Mouse (Mus musculus) liver, embryonic 14.5 days (tissue): Measurements from ENCODE around the gene Ctnna2. TPM values are rescaled to one million over a fixed set of nuclear protein-coding genes. Genes with fewer than 3 reads are reported as not detected.

Source experiments
- ATAC-seq: fragments of 200-750 bp; cut with Nextera tagmentation; 2 replicates; pipeline ENCODE4 v1.8.0; 2017; ENCODE audit warnings: moderate number of reproducible peaks, mild to moderate bottlenecking, moderate library complexity; ENCODE audit not compliant: insufficient read depth
- DNase-seq, 3 experiments: peaks; one replicate each; pipeline ENCODE4 v3.0.0-alpha.2; 2012 to 2013; ENCODE audit warnings: low read depth in 3 of 3, low spot score in 3 of 3
- H3K27ac ChIP-seq: fragments of 300-500 bp; sonication (generic); 2 replicates; pipeline ENCODE4 v1.5.1; 2014; ENCODE audit warnings: moderate library complexity, mild to moderate bottlenecking, control low read depth, inconsistent platforms
- H3K27me3 ChIP-seq: fragments of 300-500 bp; sonication (generic); 2 replicates; pipeline ENCODE4 v1.6.1; 2014; ENCODE audit warnings: mild to moderate bottlenecking, low read length, moderate library complexity; ENCODE audit not compliant: control insufficient read depth, insufficient read depth
- H3K36me3 ChIP-seq: fragments of 300-500 bp; sonication (generic); replicated peaks from 2 replicates; pipeline ENCODE4 v1.6.1; 2014; ENCODE audit warnings: low read depth; ENCODE audit not compliant: control insufficient read depth, insufficient read depth
- H3K4me1 ChIP-seq, 2 experiments: fragments of 200-500 bp in 1 of 2; fragments of 300-500 bp in 1 of 2; sonication (generic) in 1 of 2; replicated peaks; 2 replicates each; pipeline ENCODE4 v1.6.1; 2012 to 2014; ENCODE audit warnings: antibody characterized with exemption in 1 of 2, inconsistent platforms in 1 of 2, low read length in 1 of 2; ENCODE audit not compliant: control insufficient read depth in 2 of 2, insufficient read depth in 2 of 2
- H3K4me2 ChIP-seq: fragments of 300-500 bp; sonication (generic); 2 replicates; pipeline ENCODE4 v1.6.1; 2014; ENCODE audit warnings: low read depth, mild to moderate bottlenecking, control low read depth, moderate library complexity
- H3K4me3 ChIP-seq, 2 experiments: fragments of 200-500 bp in 1 of 2; fragments of 300-500 bp in 1 of 2; sonication (generic) in 1 of 2; 2 replicates each; pipeline ENCODE4 v1.5.1; 2012 to 2014; ENCODE audit warnings: low read depth in 2 of 2, low read length in 2 of 2, mild to moderate bottlenecking in 2 of 2, control low read depth in 1 of 2, inconsistent platforms in 1 of 2, moderate library complexity in 1 of 2; ENCODE audit not compliant: insufficient read depth in 1 of 2
- H3K9ac ChIP-seq: fragments of 300-500 bp; sonication (generic); replicated peaks from 2 replicates; pipeline ENCODE4 v1.6.1; 2014; ENCODE audit warnings: mild to moderate bottlenecking, control low read depth, moderate library complexity
- H3K9me3 ChIP-seq: fragments of 300-500 bp; sonication (generic); 2 replicates; pipeline ENCODE4 v1.6.1; 2016; ENCODE audit warnings: low read length, mixed read lengths; ENCODE audit not compliant: control insufficient read depth
- CTCF ChIP-seq: IDR thresholded peaks from 2 replicates; pipeline ENCODE4 v1.5.1; 2016; ENCODE audit warnings: antibody characterized with exemption, low read depth, control low read depth
- EP300 ChIP-seq: IDR thresholded peaks from 2 replicates; pipeline ENCODE4 v1.6.1; 2016; ENCODE audit warnings: antibody characterized with exemption, low read depth
- WGBS: fragments of 180-500 bp; shearing (Covaris S2); extraction: QIAGEN DNeasy Blood & Tissue Kit; methylation state at CpG from one replicate; pipeline ENCODE4 v1.1.7; 2014; ENCODE audit not compliant: insufficient replicate concordance; 5-methylcytosine and 5-hydroxymethylcytosine counted together
- polyA plus RNA-seq, 2 experiments: library from polyadenylated mRNA; depleted of rRNA in 1 of 2; stranded (reverse) in 1 of 2; unstranded in 1 of 2; fragments of >200 nt; fragmentation: Nextera tagmentation in 1 of 2; extraction: Ambion mirVana in 1 of 2; gene quantifications; 2 replicates each; pipeline versions ENCODE4 v1.2.1 to v1.2.3; 2012 to 2014

The Ctnna2 gene
- polyA plus RNA-seq, 2 experiments: 0.08 to 0.14 TPM

GRCm38 (mm10) chr6:77209929-77210328 lies 769.6 kb downstream of the Ctnna2 start:
- no peak for ATAC-seq
- Histone ChIP-seq H3K4me3 (no peak overlapping the region), H3K36me3 (no peaks in the 10 kb centered on the region), H3K4me1 (no peaks in the 10 kb centered on the region), H3K9ac (no peak overlapping the region), H3K9me3 (no peaks in the 10 kb centered on the region), H3K4me2 (no peak overlapping the region), H3K27me3 (no peaks in the 10 kb centered on the region), H3K27ac (no peak overlapping the region)
- WGBS: 56% methylated on average over 3 of the region's 3 CpGs
- DNase-seq: no peak
- TF ChIP-seq CTCF: no peak

- H3K27me3 ChIP-seq: no peaks in the 10 kb centered on the region
- no peak overlapping the region for H3K9ac ChIP-seq
- no peak for TF ChIP-seq EP300
- no peak for TF ChIP-seq CTCF
- no peak overlapping the region for H3K4me2 ChIP-seq
- no peak for DNase-seq
- no peak for ATAC-seq
- no peaks in the 10 kb centered on the region for H3K4me1 ChIP-seq
- no peak overlapping the region for H3K27ac ChIP-seq
- H3K9me3 ChIP-seq: no peaks in the 10 kb centered on the region
- no peak overlapping the region for H3K4me3 ChIP-seq
- no peaks in the 10 kb centered on the region for H3K36me3 ChIP-seq
- WGBS: 72% methylated on average over 1 of the region's 1 CpGs
Measured at GRCm38 (mm10) chr6:77209183-77209582, 770.3 kb downstream of the Ctnna2 start.

DNA sequence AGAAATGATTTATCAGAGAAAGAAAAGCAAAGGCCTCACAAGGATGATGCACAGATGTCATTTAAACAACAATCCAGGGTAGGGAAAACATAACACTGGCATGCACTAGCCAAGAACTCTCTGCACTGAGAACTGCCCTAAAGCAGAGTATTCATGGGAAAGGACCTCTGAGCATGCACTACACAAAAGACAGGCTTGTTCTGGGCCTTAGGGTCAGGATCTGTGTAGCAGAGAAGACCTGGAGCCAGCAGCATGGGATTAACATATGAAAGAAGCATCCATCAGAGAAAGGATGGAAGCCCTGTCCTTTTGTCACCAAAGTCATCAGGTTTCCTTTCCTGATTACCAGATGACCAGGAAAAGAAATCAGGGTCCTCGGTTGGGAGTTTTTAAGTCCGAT lies 780.1 kb downstream of the Ctnna2 start:
- Histone ChIP-seq H3K36me3 (no peaks in the 10 kb centered on the region), H3K9me3 (no peaks in the 10 kb centered on the region), H3K9ac (no peak overlapping the region), H3K4me2 (no peak overlapping the region), H3K27me3 (no peaks in the 10 kb centered on the region), H3K4me3 (no peak overlapping the region), H3K4me1 (no peaks in the 10 kb centered on the region), H3K27ac (no peak overlapping the region)
- no peak for DNase-seq
- ATAC-seq: no peak
- no peak for TF ChIP-seq CTCF
- no peak for TF ChIP-seq EP300
- 68% methylated on average over 2 of the region's 2 CpGs for WGBS

GRCm38 (mm10) chr6:77196650-77197049 lies 782.8 kb downstream of the Ctnna2 start:
- no peak overlapping the region for H3K4me3 ChIP-seq
- H3K9me3 ChIP-seq: no peaks in the 10 kb centered on the region
- WGBS: 54% methylated on average over 3 of the region's 3 CpGs
- no peak overlapping the region for H3K27ac ChIP-seq
- TF ChIP-seq CTCF (no peak), EP300 (no peak)
- DNase-seq: no peak
- no peaks in the 10 kb centered on the region for H3K36me3 ChIP-seq
- no peak overlapping the region for H3K9ac ChIP-seq
- H3K27me3 ChIP-seq: no peaks in the 10 kb centered on the region
- no peaks in the 10 kb centered on the region for H3K4me1 ChIP-seq
- no peak overlapping the region for H3K4me2 ChIP-seq
- ATAC-seq: no peak

GRCm38 (mm10) chr6:77191635-77192034 lies 787.9 kb downstream of the Ctnna2 start:
- no peaks in the 10 kb centered on the region for H3K4me1 ChIP-seq
- WGBS: 44% methylated on average over 4 of the region's 4 CpGs
- H3K4me2 ChIP-seq: no peak overlapping the region
- DNase-seq (no peak), ATAC-seq (no peak)
- H3K27ac ChIP-seq: no peak overlapping the region
- no peaks in the 10 kb centered on the region for H3K9me3 ChIP-seq
- H3K36me3 ChIP-seq: no peaks in the 10 kb centered on the region
- no peaks in the 10 kb centered on the region for H3K27me3 ChIP-seq
- TF ChIP-seq EP300: no peak
- TF ChIP-seq CTCF: no peak
- H3K4me3 ChIP-seq: no peak overlapping the region
- no peak overlapping the region for H3K9ac ChIP-seq
